Mouse (Mus musculus): ENCODE data around the gene Rpl15.
"Not testable (repeated sequence)": the region's sequence is repeated elsewhere in the genome, so short reads cannot be mapped to it uniquely, and the experiment has no call there.

GRCm38 (mm10) chr14:18236496-18237235, 34.5 kb downstream of the Rpl15 start:
- not testable (repeated sequence) for TF ChIP-seq CTCF (IDR thresholded peaks at IDR 0.05; ENCODE audit: extremely low read depth, insufficient read depth, insufficient read length, insufficient replicate concordance); POLR2A (IDR thresholded peaks at IDR 0.05; ENCODE audit: low read depth, low read length)

Data from spleen, adult 2 months (tissue).